Mouse (Mus musculus) heart, adult 18-20 months (tissue): ENCODE data around the gene Cyp8b1. TPM values are rescaled to one million over a fixed set of nuclear protein-coding genes. Genes with fewer than 3 reads are reported as not detected.

Experiments
- DNase-seq, 2 experiments: peaks; one replicate each; pipeline ENCODE4 v3.0.0; 2021 to 2022; ENCODE audit warnings: mixed read lengths in 1 of 2
- long read RNA-seq, 2 experiments: library from polyadenylated mRNA; stranded (forward); transcript quantifications; one replicate each; pipeline ENCODE4 v2.0.0; 2021
- total RNA-seq, 2 experiments: library from RNA; stranded (reverse); gene quantifications; 2 replicates each; pipeline ENCODE4 v1.2.3; 2021

Gene Cyp8b1
- not detected for total RNA-seq
- long read RNA-seq, experiment 1, result 0 reads
- long read RNA-seq, experiment 2, result 0 reads

- no peak for DNase-seq
These were observed at the start of gene Cyp8b1 for GRCm38 (mm10) chr9:121916102-121916501. Cyp8b1 (minus strand) TSS chr9:121916305.

- DNase-seq, result no peak
These were observed 48.8 kb upstream of the Cyp8b1 start for GRCm38 (mm10) chr9:121964941-121965340.

- DNase-seq, result peak; percentile 35 to 37
These were observed 44.0 kb upstream of the Cyp8b1 start for GRCm38 (mm10) chr9:121959966-121960635.

- no peak for DNase-seq
These were observed 36.5 kb upstream of the Cyp8b1 start for GRCm38 (mm10) chr9:121952596-121952995.

GRCm38 (mm10) chr9:121951114-121951423 is 35.0 kb upstream of the Cyp8b1 start:
- DNase-seq, result no peak

- DNase-seq, result peak; percentile 79 to 84
These were observed 34.5 kb upstream of the Cyp8b1 start, which contains the start of gene Fam198a for GRCm38 (mm10) chr9:121950418-121951113. Fam198a (plus strand) TSS chr9:121950988.

- no peak for DNase-seq
These were observed 32.3 kb upstream of the Cyp8b1 start for GRCm38 (mm10) chr9:121948431-121948830.

GRCm38 (mm10) chr9:121947784-121948183 is 31.7 kb upstream of the Cyp8b1 start:
- peak; percentile 56 to 85 for DNase-seq

GRCm38 (mm10) chr9:121943628-121944027 is 27.5 kb upstream of the Cyp8b1 start:
- DNase-seq, result no peak

GRCm38 (mm10) chr9:121943005-121943404 is 26.9 kb upstream of the Cyp8b1 start:
- peak in 1 of 2 experiments; percentile 14 for DNase-seq

GRCm38 (mm10) chr9:121937944-121938355 is 21.8 kb upstream of the Cyp8b1 start:
- no peak for DNase-seq

GRCm38 (mm10) chr9:121937451-121937864 is 21.4 kb upstream of the Cyp8b1 start:
- DNase-seq, result no peak

GRCm38 (mm10) chr9:121936952-121937351 is 20.8 kb upstream of the Cyp8b1 start:
- no peak for DNase-seq

GRCm38 (mm10) chr9:121934856-121935255 is 18.8 kb upstream of the Cyp8b1 start:
- no peak for DNase-seq

- DNase-seq, result peak; percentile 56 to 73
These were observed 12.4 kb upstream of the Cyp8b1 start for GRCm38 (mm10) chr9:121928498-121928897.

- no peak for DNase-seq
These were observed 11.6 kb upstream of the Cyp8b1 start for GRCm38 (mm10) chr9:121927721-121928120.

GRCm38 (mm10) chr9:121926634-121927405 is 10.7 kb upstream of the Cyp8b1 start:
- DNase-seq, result no peak

GRCm38 (mm10) chr9:121925959-121926358 is 9.9 kb upstream of the Cyp8b1 start:
- no peak for DNase-seq

- DNase-seq, result no peak
These were observed 8.9 kb upstream of the Cyp8b1 start for GRCm38 (mm10) chr9:121924901-121925560.

- no peak for DNase-seq
These were observed 7.8 kb upstream of the Cyp8b1 start for GRCm38 (mm10) chr9:121923906-121924305.

GRCm38 (mm10) chr9:121923443-121923842 is 7.3 kb upstream of the Cyp8b1 start:
- DNase-seq, result no peak

- DNase-seq, result no peak
These were observed 3.0 kb upstream of the Cyp8b1 start for GRCm38 (mm10) chr9:121919027-121919501.
